Mouse (Mus musculus): ENCODE measurements around the gene 1500009C09Rik.

DNA sequence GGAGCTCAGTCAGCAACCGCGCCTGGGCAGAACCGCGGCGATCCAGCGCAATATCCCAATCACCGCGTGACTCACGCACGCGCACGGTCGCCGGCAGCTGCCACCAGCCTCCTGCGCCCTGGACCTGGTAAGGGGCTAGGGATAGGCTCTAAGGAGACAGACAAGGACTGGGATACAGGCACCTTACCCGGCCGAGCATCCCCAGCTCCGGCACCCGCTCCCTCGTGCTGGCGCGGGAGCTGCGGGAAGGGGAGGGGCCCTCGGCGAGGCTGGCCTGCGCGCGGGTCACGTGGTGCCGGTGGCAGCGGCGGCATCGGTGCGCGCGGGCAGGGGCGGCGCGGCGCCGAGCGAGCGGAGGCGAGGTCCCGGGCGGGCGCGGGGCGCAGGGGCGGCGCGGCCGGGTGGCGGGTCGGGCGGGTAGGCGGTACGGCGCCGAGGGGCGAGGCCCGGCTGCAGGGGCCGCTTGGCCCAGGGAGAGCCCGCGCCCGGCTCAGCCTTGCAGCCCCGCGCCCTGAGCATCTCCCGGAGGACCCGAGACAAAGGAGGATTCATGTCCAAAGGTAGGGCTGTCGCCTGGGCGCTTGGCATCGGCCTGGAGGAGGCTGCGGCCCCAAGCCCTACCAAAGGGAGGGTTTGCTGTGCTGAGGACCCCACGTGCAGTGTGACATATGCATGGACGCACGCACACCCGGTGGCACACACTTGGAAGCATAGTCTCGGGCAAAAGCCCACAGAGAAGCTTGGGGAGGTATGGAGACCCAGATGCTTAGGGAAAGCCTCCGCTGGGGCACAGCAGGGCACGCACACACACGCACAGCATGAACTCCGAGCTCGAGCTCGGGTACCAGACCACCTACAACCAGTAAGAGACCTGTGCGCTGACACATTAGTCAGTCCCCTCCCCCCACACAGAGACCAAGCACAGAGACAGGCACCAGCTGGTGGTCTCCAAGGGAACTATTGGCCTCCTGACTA is 23.0 kb downstream of the 1500009C09Rik start:
- TF ChIP-seq CTCF (IDR thresholded peaks at IDR 0.05) (no peak), EP300 (IDR thresholded peaks at IDR 0.05) (no peak)

Data from lung, postnatal 0 days (tissue).